Mouse (Mus musculus): ENCODE measurements around the gene Bax. TPM values are rescaled to one million over a fixed set of nuclear protein-coding genes. Genes with fewer than 3 reads are reported as not detected.

Gene Bax
- polyA plus RNA-seq, 1 experiment from 2014 or later, result 107 TPM

- H3K36me3 ChIP-seq (ENCODE audit: control insufficient read depth, insufficient read depth, low read length), result peaks cover under 1% of the 10 kb centered on the region; the same call in 1 of the 2 replicates
- no peak overlapping the region; the same call in 1 of the 2 replicates for H3K4me2 ChIP-seq (ENCODE audit: low read depth, low read length)
- peaks cover 4% of the 10 kb centered on the region; the same call in 1 of the 2 replicates for H3K4me1 ChIP-seq (ENCODE audit: control insufficient read depth, insufficient read depth, low read length)
- ATAC-seq (ENCODE audit: low read depth), result no peak
- H3K9me3 ChIP-seq (ENCODE audit: control insufficient read depth, low read length), result no peaks in the 10 kb centered on the region
- H3K27me3 ChIP-seq (ENCODE audit: control insufficient read depth, insufficient read depth, low read length), result peaks cover 76% of the 10 kb centered on the region
- H3K27ac ChIP-seq (ENCODE audit: low read depth, low read length), result no peak overlapping the region
- H3K9ac ChIP-seq (replicated peaks; ENCODE audit: low read depth, low read length), result no peak overlapping the region
- 9% methylated on average over 37 of the region's 37 CpGs for WGBS
- H3K4me3 ChIP-seq (ENCODE audit: low read depth, low read length), result no peak overlapping the region
Observed at GRCm38 (mm10) chr7:45415636-45416035, 51.1 kb downstream of the Bax start.

DNA sequence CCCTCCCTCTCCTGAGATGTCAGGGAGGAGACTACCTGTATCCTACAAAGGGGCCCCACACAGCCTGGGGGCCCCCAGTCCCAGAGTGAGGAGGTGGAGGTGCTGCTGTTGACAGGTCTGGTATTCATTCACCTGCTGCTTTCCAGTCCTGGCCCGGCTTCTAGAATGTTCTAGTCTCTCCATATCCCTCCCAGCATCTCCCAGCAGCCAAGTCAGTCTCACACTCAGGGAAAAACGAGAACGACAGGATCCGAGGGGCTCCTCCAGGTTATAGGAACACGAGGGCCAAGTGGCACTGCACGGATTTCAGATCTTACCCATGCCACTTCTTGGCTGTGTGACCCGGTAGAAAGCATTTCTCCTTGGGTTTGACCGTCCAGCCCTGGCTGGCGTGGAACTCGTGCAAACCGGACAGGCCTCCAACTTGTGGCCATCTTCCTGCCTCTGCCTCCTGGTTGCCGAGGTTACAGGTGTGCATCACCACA, 51.9 kb downstream of the Bax start:
- no peak overlapping the region for H3K27ac ChIP-seq (ENCODE audit: low read depth, low read length)
- no peak overlapping the region for H3K9ac ChIP-seq (replicated peaks; ENCODE audit: low read depth, low read length)
- WGBS, result 43% methylated on average over 12 of the region's 12 CpGs
- peaks cover 4% of the 10 kb centered on the region; the same call in 1 of the 2 replicates for H3K4me1 ChIP-seq (ENCODE audit: control insufficient read depth, insufficient read depth, low read length)
- no peaks in the 10 kb centered on the region for H3K36me3 ChIP-seq (ENCODE audit: control insufficient read depth, insufficient read depth, low read length)
- peaks cover 73% of the 10 kb centered on the region for H3K27me3 ChIP-seq (ENCODE audit: control insufficient read depth, insufficient read depth, low read length)
- H3K9me3 ChIP-seq (ENCODE audit: control insufficient read depth, low read length), result no peaks in the 10 kb centered on the region
- no peak overlapping the region for H3K4me3 ChIP-seq (ENCODE audit: low read depth, low read length)
- ATAC-seq (ENCODE audit: low read depth), result no peak
- H3K4me2 ChIP-seq (ENCODE audit: low read depth, low read length), result no peak overlapping the region

- peak overlapping the region; percentile 84 for H3K4me2 ChIP-seq (ENCODE audit: low read depth, low read length)
- peak overlapping the region; percentile 42 for H3K9ac ChIP-seq (replicated peaks; ENCODE audit: low read depth, low read length)
- no peaks in the 10 kb centered on the region for H3K9me3 ChIP-seq (ENCODE audit: control insufficient read depth, low read length)
- ATAC-seq (ENCODE audit: low read depth), result no peak
- no peak overlapping the region for H3K27ac ChIP-seq (ENCODE audit: low read depth, low read length)
- H3K27me3 ChIP-seq (ENCODE audit: control insufficient read depth, insufficient read depth, low read length), result peaks cover 77% of the 10 kb centered on the region
- H3K36me3 ChIP-seq (ENCODE audit: control insufficient read depth, insufficient read depth, low read length), result no peaks in the 10 kb centered on the region
- 2% methylated on average over 27 of the region's 27 CpGs for WGBS
- H3K4me1 ChIP-seq (ENCODE audit: control insufficient read depth, insufficient read depth, low read length), result peaks cover 4% of the 10 kb centered on the region; the same call in 1 of the 2 replicates
- peak overlapping the region; percentile 44 for H3K4me3 ChIP-seq (ENCODE audit: low read depth, low read length)
Observed at GRCm38 (mm10) chr7:45413864-45414739, 52.6 kb downstream of the Bax start.

- Histone ChIP-seq H3K9me3 (ENCODE audit: control insufficient read depth, low read length) (no peaks in the 10 kb centered on the region), H3K4me2 (ENCODE audit: low read depth, low read length) (peak within 1 kb of the TSS; percentile 84), H3K27me3 (ENCODE audit: control insufficient read depth, insufficient read depth, low read length) (peaks cover 73% of the 10 kb centered on the region), H3K4me3 (ENCODE audit: low read depth, low read length) (peak within 1 kb of the TSS; percentile 44), H3K36me3 (ENCODE audit: control insufficient read depth, insufficient read depth, low read length) (no peaks in the 10 kb centered on the region), H3K27ac (ENCODE audit: low read depth, low read length) (no peak within 1 kb of the TSS), H3K9ac (replicated peaks; ENCODE audit: low read depth, low read length) (peak within 1 kb of the TSS; percentile 42), H3K4me1 (ENCODE audit: control insufficient read depth, insufficient read depth, low read length) (peaks cover 4% of the 10 kb centered on the region; the same call in 1 of the 2 replicates)
- peak; percentile 39; the same call in 1 of the 2 replicates for ATAC-seq (ENCODE audit: low read depth)
- 4% methylated on average over 43 of the region's 45 CpGs for WGBS
Observed at GRCm38 (mm10) chr7:45413113-45413863, 53.4 kb downstream of the Bax start, which contains the start of gene Ntf5. Gene Ntf5, plus strand, starts transcription at chr7:45413695.

- H3K4me2 ChIP-seq (ENCODE audit: low read depth, low read length), result no peak overlapping the region
- H3K9ac ChIP-seq (replicated peaks; ENCODE audit: low read depth, low read length), result no peak overlapping the region
- no peak for ATAC-seq (ENCODE audit: low read depth)
- H3K4me3 ChIP-seq (ENCODE audit: low read depth, low read length), result no peak overlapping the region
- peaks cover 4% of the 10 kb centered on the region; the same call in 1 of the 2 replicates for H3K4me1 ChIP-seq (ENCODE audit: control insufficient read depth, insufficient read depth, low read length)
- no peak overlapping the region for H3K27ac ChIP-seq (ENCODE audit: low read depth, low read length)
- WGBS, result 72% methylated on average over 2 of the region's 2 CpGs
- no peaks in the 10 kb centered on the region for H3K36me3 ChIP-seq (ENCODE audit: control insufficient read depth, insufficient read depth, low read length)
- no peaks in the 10 kb centered on the region for H3K9me3 ChIP-seq (ENCODE audit: control insufficient read depth, low read length)
- H3K27me3 ChIP-seq (ENCODE audit: control insufficient read depth, insufficient read depth, low read length), result peaks cover 73% of the 10 kb centered on the region
Observed at GRCm38 (mm10) chr7:45412421-45412820, 54.3 kb downstream of the Bax start.

Small RNA genes lying within 50 kb of the gene (microRNA-seq; reads per million reads assigned to microRNA genes)
- not detected for gene Gm22133

Other genes with a start within 250 kb of the Bax start
- gene Cd37, start 227.8 kb downstream of the Bax start, polyA plus RNA-seq (2014; fragmentation: Nextera tagmentation; extraction: Ambion mirVana), result 1.0 and 1.6 TPM in 2 replicates
- 0.75 and 0.99 TPM in 2 replicates for gene Slc6a16, start 225.8 kb downstream of the Bax start, polyA plus RNA-seq (2014; fragmentation: Nextera tagmentation; extraction: Ambion mirVana)
- gene Slc6a21, start 189.4 kb downstream of the Bax start, polyA plus RNA-seq (2014; fragmentation: Nextera tagmentation; extraction: Ambion mirVana), result not detected in 2 replicates
- 9.1 and 10.9 TPM in 2 replicates for gene Trpm4, start 133.1 kb downstream of the Bax start, polyA plus RNA-seq (2014; fragmentation: Nextera tagmentation; extraction: Ambion mirVana)
- gene Hrc, start 131.6 kb downstream of the Bax start, polyA plus RNA-seq (2014; fragmentation: Nextera tagmentation; extraction: Ambion mirVana), result 0.13 and 0.52 TPM in 2 replicates
- gene Ppfia3, start 99.9 kb downstream of the Bax start, polyA plus RNA-seq (2014; fragmentation: Nextera tagmentation; extraction: Ambion mirVana), result 28.4 and 30.4 TPM in 2 replicates
- 24.9 and 49.4 TPM in 2 replicates for gene Lin7b, start 96.3 kb downstream of the Bax start, polyA plus RNA-seq (2014; fragmentation: Nextera tagmentation; extraction: Ambion mirVana)
- gene Snrnp70, start 71.2 kb downstream of the Bax start, polyA plus RNA-seq (2014; fragmentation: Nextera tagmentation; extraction: Ambion mirVana), result 76.1 and 93.7 TPM in 2 replicates
- not detected in 2 replicates for gene Kcna7, start 61.2 kb downstream of the Bax start, polyA plus RNA-seq (2014; fragmentation: Nextera tagmentation; extraction: Ambion mirVana)
- gene Ntf5, start 53.2 kb downstream of the Bax start, polyA plus RNA-seq (2014; fragmentation: Nextera tagmentation; extraction: Ambion mirVana), result not detected in 2 replicates
- gene Lhb, start 46.1 kb downstream of the Bax start, polyA plus RNA-seq (2014; fragmentation: Nextera tagmentation; extraction: Ambion mirVana), result not detected in 2 replicates
- gene Gys1, start 32.1 kb downstream of the Bax start, polyA plus RNA-seq (2014; fragmentation: Nextera tagmentation; extraction: Ambion mirVana), result 18.1 and 19.9 TPM in 2 replicates
- 86.8 and 95.3 TPM in 2 replicates for gene Ruvbl2, start 28.8 kb downstream of the Bax start, polyA plus RNA-seq (2014; fragmentation: Nextera tagmentation; extraction: Ambion mirVana)
- gene Ftl1, start 7.0 kb downstream of the Bax start, polyA plus RNA-seq (2014; fragmentation: Nextera tagmentation; extraction: Ambion mirVana), result 5,062 and 5,088 TPM in 2 replicates
- 0.17 and 0.31 TPM in 2 replicates for gene Tulp2, start 15.0 kb upstream of the Bax start, polyA plus RNA-seq (2014; fragmentation: Nextera tagmentation; extraction: Ambion mirVana)
- not detected in 2 replicates for gene Gm45808, start 19.9 kb upstream of the Bax start, polyA plus RNA-seq (2014; fragmentation: Nextera tagmentation; extraction: Ambion mirVana)
- 4.0 and 4.6 TPM in 2 replicates for gene Dhdh, start 21.9 kb upstream of the Bax start, polyA plus RNA-seq (2014; fragmentation: Nextera tagmentation; extraction: Ambion mirVana)
- 115 and 134 TPM in 2 replicates for gene Nucb1, start 43.5 kb upstream of the Bax start, polyA plus RNA-seq (2014; fragmentation: Nextera tagmentation; extraction: Ambion mirVana)
- gene Ppp1r15a, start 59.4 kb upstream of the Bax start, polyA plus RNA-seq (2014; fragmentation: Nextera tagmentation; extraction: Ambion mirVana), result 14.0 and 14.2 TPM in 2 replicates
- gene Plekha4, start 59.4 kb upstream of the Bax start, polyA plus RNA-seq (2014; fragmentation: Nextera tagmentation; extraction: Ambion mirVana), result 0.54 and 3.2 TPM in 2 replicates
- gene Hsd17b14, start 88.0 kb upstream of the Bax start, polyA plus RNA-seq (2014; fragmentation: Nextera tagmentation; extraction: Ambion mirVana), result 0.40 and 0.60 TPM in 2 replicates
- 15.8 and 19.2 TPM in 2 replicates for gene Bcat2, start 103.3 kb upstream of the Bax start, polyA plus RNA-seq (2014; fragmentation: Nextera tagmentation; extraction: Ambion mirVana)
- gene Fgf21, start 148.6 kb upstream of the Bax start, polyA plus RNA-seq (2014; fragmentation: Nextera tagmentation; extraction: Ambion mirVana), result not detected in 2 replicates
- not detected in 2 replicates for gene Fut1, start 150.4 kb upstream of the Bax start, polyA plus RNA-seq (2014; fragmentation: Nextera tagmentation; extraction: Ambion mirVana)
- not detected in 2 replicates for gene Izumo1, start 154.9 kb upstream of the Bax start, polyA plus RNA-seq (2014; fragmentation: Nextera tagmentation; extraction: Ambion mirVana)
- gene Rasip1, start 160.6 kb upstream of the Bax start, polyA plus RNA-seq (2014; fragmentation: Nextera tagmentation; extraction: Ambion mirVana), result 12.8 and 14.2 TPM in 2 replicates
- 2.6 and 3.0 TPM in 2 replicates for gene Mamstr, start 173.1 kb upstream of the Bax start, polyA plus RNA-seq (2014; fragmentation: Nextera tagmentation; extraction: Ambion mirVana)
- gene Fut2, start 199.5 kb upstream of the Bax start, polyA plus RNA-seq (2014; fragmentation: Nextera tagmentation; extraction: Ambion mirVana), result 0.15 and 0.51 TPM in 2 replicates
- 1.8 TPM in 1 of 2 replicates, not detected in the other for gene Ntn5, start 217.1 kb upstream of the Bax start, polyA plus RNA-seq (2014; fragmentation: Nextera tagmentation; extraction: Ambion mirVana)
- gene Sec1, start 227.5 kb upstream of the Bax start, polyA plus RNA-seq (2014; fragmentation: Nextera tagmentation; extraction: Ambion mirVana), result 0.13 and 0.54 TPM in 2 replicates
- gene Car11, start 232.9 kb upstream of the Bax start, polyA plus RNA-seq (2014; fragmentation: Nextera tagmentation; extraction: Ambion mirVana), result 31.9 and 32.8 TPM in 2 replicates
- 2.5 and 2.6 TPM in 2 replicates for gene Dbp, start 238.2 kb upstream of the Bax start, polyA plus RNA-seq (2014; fragmentation: Nextera tagmentation; extraction: Ambion mirVana)
- gene Rpl18, start 248.6 kb upstream of the Bax start, polyA plus RNA-seq (2014; fragmentation: Nextera tagmentation; extraction: Ambion mirVana), result 603 and 609 TPM in 2 replicates

Data from neural tube, embryonic 14.5 days (tissue).